Mouse (Mus musculus): ENCODE results near the gene 4930524N10Rik. TPM values are rescaled to one million over a fixed set of nuclear protein-coding genes. Genes with fewer than 3 reads are reported as not detected.

4930524N10Rik gene
- not detected for polyA plus RNA-seq (2014; fragmentation: Illumina TruSeq; extraction: RNeasy Lipid Tissue Mini Kit (QIAGEN cat#74804); ENCODE audit: low read depth, low replicate concordance)

DNA sequence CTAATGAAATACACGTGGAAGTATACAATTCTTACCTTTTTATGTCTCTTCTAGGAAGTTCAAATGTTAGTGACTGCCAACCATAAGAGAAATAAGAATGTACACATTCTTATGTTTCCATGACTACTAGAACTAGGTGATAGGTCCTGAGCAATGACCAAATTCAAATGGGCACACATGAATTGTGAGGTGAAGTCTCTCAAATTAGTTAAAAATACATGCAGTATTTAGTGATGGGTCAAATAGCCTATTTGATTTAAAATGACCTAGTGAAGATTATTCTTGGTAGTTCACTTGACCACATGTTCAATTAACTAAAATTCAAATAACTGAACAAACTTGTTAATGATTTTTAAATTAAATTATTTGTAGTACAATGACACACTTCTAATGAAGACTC is at the start of gene 4930524N10Rik:
TSS of gene 4930524N10Rik (minus strand) at position 101 of the 400 bp plus-strand sequence.

Other genes starting within 250 kb of the 4930524N10Rik start
- gene Gm15140, start 222.7 kb downstream of the 4930524N10Rik start, polyA plus RNA-seq (2014; fragmentation: Illumina TruSeq; extraction: RNeasy Lipid Tissue Mini Kit (QIAGEN cat#74804); ENCODE audit: low read depth, low replicate concordance) = not detected
- gene Samt4, start 138.6 kb upstream of the 4930524N10Rik start, polyA plus RNA-seq (2014; fragmentation: Illumina TruSeq; extraction: RNeasy Lipid Tissue Mini Kit (QIAGEN cat#74804); ENCODE audit: low read depth, low replicate concordance) = not detected
- not detected for gene Samt2, start 236.0 kb upstream of the 4930524N10Rik start, polyA plus RNA-seq (2014; fragmentation: Illumina TruSeq; extraction: RNeasy Lipid Tissue Mini Kit (QIAGEN cat#74804); ENCODE audit: low read depth, low replicate concordance)

Data from heart, adult 10 weeks (tissue).